Mouse (Mus musculus) olfactory bulb, adult 2 months (tissue): ENCODE results near the gene Vdr. TPM values are rescaled to one million over a fixed set of nuclear protein-coding genes. Genes with fewer than 3 reads are reported as not detected.

Experiments
- H3K27ac ChIP-seq: fragments of 200-500 bp; 2 replicates; pipeline ENCODE4 v1.5.1; 2012; ENCODE audit warnings: low read depth, low read length; ENCODE audit not compliant: insufficient read depth
- H3K4me1 ChIP-seq: fragments of 200-500 bp; 2 replicates; pipeline ENCODE4 v1.6.1; 2012; ENCODE audit warnings: low read length; ENCODE audit not compliant: control insufficient read depth, insufficient read depth
- H3K4me3 ChIP-seq: fragments of 200-500 bp; 2 replicates; pipeline ENCODE4 v1.5.1; 2012; ENCODE audit warnings: mild to moderate bottlenecking, low read depth, low read length, moderate library complexity; ENCODE audit not compliant: insufficient read depth
- CTCF ChIP-seq: fragments of 200-500 bp; IDR thresholded peaks from 2 replicates; pipeline ENCODE4 v1.5.1; 2012; ENCODE audit warnings: low read depth, mild to moderate bottlenecking, low read length, moderate library complexity; ENCODE audit not compliant: insufficient read depth
- POLR2A ChIP-seq: fragments of 200-500 bp; IDR thresholded peaks from 2 replicates; pipeline ENCODE4 v1.6.1; 2012; ENCODE audit warnings: mild to moderate bottlenecking, low read depth, low read length, moderate library complexity; ENCODE audit not compliant: insufficient read depth
- whole genome bisulfite sequencing: fragments of 180-500 bp; shearing (Covaris S2); methylation state at CpG from one replicate; pipeline ENCODE4 v1.1.7; 2018; 5-methylcytosine and 5-hydroxymethylcytosine counted together
- polyA plus RNA-seq: library from polyadenylated mRNA; stranded (reverse); fragments of >200 nt; gene quantifications from 2 replicates; pipeline ENCODE4 v1.2.4, GENCODE M21; 2012; ENCODE audit warnings: low replicate concordance; ENCODE audit not compliant: missing spikeins, insufficient read depth, insufficient read length

The Vdr gene
- polyA plus RNA-seq, 1 experiment, result not detected

DNA sequence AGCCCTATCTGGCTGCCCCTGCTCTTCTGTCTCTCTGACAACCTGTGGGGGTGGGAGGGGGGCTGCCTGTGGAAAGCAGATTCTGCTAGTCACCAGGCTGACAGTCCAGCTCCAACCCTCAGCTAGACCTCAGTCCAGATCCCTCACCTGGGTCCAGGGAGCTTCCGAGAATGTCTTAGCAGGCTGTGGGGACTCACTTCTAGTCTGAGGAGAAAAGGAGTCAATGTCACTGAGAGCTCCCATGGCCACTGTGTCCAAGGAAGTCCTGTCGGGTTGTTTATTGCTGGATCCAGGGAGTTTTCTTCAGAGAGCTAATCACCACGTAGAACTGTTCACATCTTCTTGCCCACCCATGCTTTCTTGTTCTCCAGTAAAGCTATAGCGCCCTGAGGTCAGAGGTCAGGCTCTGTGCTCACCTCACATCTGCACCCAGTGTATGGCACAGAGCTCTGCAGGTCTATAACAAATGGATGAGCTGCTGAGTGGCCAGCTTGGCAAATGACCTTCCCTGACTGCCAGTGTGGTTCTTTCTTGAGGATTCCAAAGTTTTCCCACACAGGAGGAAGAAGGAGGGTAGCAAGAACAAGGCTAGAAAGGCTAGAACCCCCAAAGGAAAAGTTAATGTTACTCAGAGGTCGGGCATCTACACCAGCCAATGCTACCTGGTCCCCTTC lies 83.7 kb downstream of the Vdr start:
- H3K27ac ChIP-seq, result no peak overlapping the region; the same call in 1 of the 2 replicates
- TF ChIP-seq POLR2A (no peak), CTCF (no peak)
- H3K4me3 ChIP-seq, result no peak overlapping the region
- peaks cover 65% of the 10 kb centered on the region for H3K4me1 ChIP-seq
- WGBS, result 86% methylated on average over 5 of the region's 5 CpGs

DNA sequence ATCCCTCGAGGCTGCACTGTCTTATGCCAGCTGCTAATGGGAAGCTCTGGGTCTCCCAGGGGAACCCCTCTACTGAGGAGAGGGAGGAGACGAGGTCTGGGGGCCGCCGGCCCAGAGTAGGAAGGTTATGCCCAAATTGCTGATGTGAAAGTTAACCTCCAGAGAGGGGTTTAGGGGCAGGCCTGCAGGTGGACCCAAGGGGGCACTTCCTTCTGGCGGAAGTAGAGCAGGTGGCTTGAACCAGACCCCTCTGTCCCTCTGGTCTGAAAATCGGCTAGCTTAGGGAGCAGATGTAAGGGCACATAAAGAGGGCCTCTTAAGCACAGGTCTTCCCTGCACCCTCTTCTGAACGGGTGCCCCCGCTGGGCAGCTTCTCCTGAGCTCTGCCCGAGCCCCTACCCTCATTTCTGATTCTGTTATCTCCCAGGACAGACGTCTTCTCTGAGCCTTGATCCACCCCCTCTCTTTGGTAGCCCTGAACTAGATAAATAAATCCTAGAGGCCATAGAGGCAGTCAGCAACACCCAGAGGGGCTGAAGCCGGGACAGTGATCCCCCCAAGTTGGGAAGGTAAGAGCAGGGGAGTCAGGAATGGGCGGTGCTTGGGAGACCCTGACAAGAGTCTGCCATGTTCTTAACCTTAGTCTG lies 84.4 kb downstream of the Vdr start:
- peaks cover 69% of the 10 kb centered on the region for H3K4me1 ChIP-seq
- 65% methylated on average over 12 of the region's 12 CpGs for WGBS
- no peak overlapping the region for H3K4me3 ChIP-seq
- no peak for TF ChIP-seq CTCF
- no peak for TF ChIP-seq POLR2A
- peak overlapping the region; percentile 91 for H3K27ac ChIP-seq

DNA sequence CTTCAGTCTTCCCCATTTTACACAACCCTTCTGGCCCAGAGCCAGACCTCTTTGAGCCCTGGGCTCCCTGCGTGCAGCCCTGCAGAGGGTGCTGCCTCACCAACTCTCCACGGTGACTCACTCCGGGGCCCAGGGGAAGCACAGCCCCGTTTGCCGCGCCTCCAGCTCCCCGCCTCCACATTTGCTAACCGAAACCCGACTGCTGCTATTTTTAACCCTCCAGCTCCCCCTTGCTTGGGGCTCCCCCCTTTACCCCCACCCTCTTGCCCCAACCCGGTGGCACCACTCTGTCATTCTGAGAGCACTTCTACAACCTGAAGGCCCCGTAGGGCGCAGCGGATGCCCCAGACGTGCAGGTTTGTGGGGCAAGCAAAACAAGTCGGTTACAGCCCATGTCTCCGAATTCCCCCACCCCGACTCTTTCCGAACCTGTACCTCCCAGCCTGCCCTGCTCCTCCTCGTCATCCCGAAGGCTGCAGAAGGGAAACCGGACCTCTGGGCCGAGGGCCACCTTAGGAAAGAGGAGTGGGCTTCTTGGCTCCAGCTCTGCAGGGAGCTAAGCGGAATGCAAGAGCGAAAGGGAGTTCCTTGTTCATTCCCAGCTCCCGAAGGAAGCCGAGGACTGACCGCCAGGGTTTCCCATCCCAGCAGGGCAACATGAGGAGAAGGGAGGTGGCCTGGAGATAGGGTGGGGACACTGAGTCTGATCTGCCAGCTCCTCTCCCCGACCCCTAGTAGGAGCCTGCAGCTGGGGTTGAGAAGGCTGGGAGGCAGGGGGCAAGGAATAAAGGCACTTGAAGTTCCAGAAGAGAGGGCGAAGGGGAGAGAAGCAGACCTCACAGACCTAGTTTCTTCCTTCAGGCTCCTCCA lies 85.1 kb downstream of the Vdr start:
- H3K4me3 ChIP-seq, result peak overlapping the region; percentile 40
- TF ChIP-seq CTCF (peak; percentile 17; the same call in 1 of the 2 replicates), POLR2A (no peak)
- peaks cover 73% of the 10 kb centered on the region for H3K4me1 ChIP-seq
- H3K27ac ChIP-seq, result peak overlapping the region; percentile 91
- 7% methylated on average over 29 of the region's 29 CpGs for WGBS

DNA sequence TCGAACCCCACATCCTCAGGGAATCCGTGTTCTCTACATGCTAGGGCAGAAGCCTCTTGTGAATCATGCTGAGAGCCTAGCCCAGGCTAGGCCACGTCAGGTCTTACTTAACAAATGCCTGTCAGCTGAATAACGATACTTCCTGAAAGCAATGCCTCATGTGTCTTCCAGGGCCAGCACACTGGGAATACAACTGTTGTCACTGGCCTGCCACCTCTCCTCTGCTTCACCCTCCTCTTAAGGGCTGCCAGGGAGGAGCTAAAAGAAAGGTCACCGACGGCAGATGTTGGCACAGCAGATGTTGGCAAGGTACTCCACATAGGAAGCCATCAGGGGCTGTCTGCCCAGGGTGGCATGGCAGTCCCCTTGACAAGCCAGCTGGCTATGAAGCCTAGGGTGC lies 86.4 kb downstream of the Vdr start:
- 49% methylated on average over 6 of the region's 6 CpGs for WGBS
- TF ChIP-seq CTCF (no peak), POLR2A (no peak)
- Histone ChIP-seq H3K27ac (0 out of 2 replicates have a peak overlapping the region, but pooled peaks have one; percentile 58), H3K4me1 (peaks cover 73% of the 10 kb centered on the region), H3K4me3 (no peak overlapping the region)

DNA sequence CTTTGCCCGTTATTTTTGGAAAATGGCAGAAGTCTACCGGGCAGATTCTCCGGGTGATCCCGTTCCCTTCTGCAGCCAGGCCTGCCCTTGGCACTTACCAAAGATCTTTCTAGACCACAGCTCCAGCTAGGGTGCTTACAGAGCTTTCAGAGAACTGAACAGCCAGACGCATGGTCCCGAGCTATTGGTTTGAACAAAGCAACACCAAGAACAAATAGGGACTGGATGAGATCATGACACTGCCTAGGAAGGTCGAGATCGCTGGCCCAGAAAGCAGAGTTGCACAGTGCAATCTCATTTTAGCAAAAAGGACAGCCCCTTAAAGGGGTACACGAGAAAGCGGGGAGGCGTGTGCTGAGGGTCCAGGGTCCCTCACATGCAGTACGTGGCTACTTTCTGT lies 87.0 kb downstream of the Vdr start:
- H3K4me3 ChIP-seq, result no peak overlapping the region
- TF ChIP-seq CTCF (no peak), POLR2A (no peak)
- H3K27ac ChIP-seq, result peak overlapping the region; percentile 17; the same call in 1 of the 2 replicates
- peaks cover 67% of the 10 kb centered on the region for H3K4me1 ChIP-seq
- 52% methylated on average over 12 of the region's 12 CpGs for WGBS

GRCm38 (mm10) chr15:97822545-97823228 lies 87.7 kb downstream of the Vdr start:
- no peak for TF ChIP-seq CTCF
- TF ChIP-seq POLR2A, result no peak
- H3K27ac ChIP-seq, result peak overlapping the region; percentile 40; the same call in 1 of the 2 replicates
- H3K4me3 ChIP-seq, result no peak overlapping the region
- 48% methylated on average over 12 of the region's 12 CpGs for WGBS
- peaks cover 63% of the 10 kb centered on the region for H3K4me1 ChIP-seq

DNA sequence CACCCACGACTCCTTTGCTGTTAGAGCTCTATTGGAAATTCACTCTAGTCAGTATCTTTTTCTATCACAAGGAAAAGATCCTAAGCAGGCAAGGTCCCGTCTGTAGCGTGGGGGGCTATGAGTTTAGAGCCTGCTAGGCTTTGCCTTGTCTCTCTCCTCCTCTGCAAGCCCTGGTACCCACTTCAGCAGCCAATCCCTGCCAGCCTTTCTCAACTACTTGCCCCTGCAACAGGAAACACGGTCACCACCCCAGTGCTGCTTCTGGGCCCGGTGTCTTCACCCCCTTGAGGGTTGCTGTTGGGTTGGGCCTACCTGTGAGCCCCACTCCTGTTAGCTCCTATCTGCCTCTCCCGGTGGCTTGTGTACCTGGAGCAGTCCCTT lies 88.5 kb downstream of the Vdr start:
- TF ChIP-seq POLR2A, result no peak
- no peak overlapping the region for H3K4me3 ChIP-seq
- peak overlapping the region; percentile 58 for H3K27ac ChIP-seq
- H3K4me1 ChIP-seq, result peaks cover 59% of the 10 kb centered on the region
- WGBS, result 77% methylated on average over 6 of the region's 6 CpGs

GRCm38 (mm10) chr15:97821321-97821982 lies 89.0 kb downstream of the Vdr start:
- H3K4me1 ChIP-seq, result peaks cover 57% of the 10 kb centered on the region
- H3K27ac ChIP-seq, result peak overlapping the region; percentile 58; the same call in 1 of the 2 replicates
- no peak for TF ChIP-seq CTCF
- no peak for TF ChIP-seq POLR2A
- WGBS, result 64% methylated on average over 10 of the region's 10 CpGs
- H3K4me3 ChIP-seq, result no peak overlapping the region
